Mouse (Mus musculus) left cerebral cortex, adult 6 months (tissue): Measurements from ENCODE around the gene Clec4b1. TPM values are rescaled to one million over a fixed set of nuclear protein-coding genes. Genes with fewer than 3 reads are reported as not detected.

Experiments used
- long read RNA-seq, 2 experiments: library from polyadenylated mRNA; unstranded; transcript quantifications; one replicate each; pipeline ENCODE4 v2.0.0; 2019 to 2020
- polyA plus RNA-seq: library from polyadenylated mRNA; unstranded; fragments of <200 nt; fragmentation: Nextera tagmentation; gene quantifications from 2 replicates; pipeline ENCODE4 v1.2.3, GENCODE M21; 2021

Clec4b1 gene
- not detected in 2 replicates for polyA plus RNA-seq
- long read RNA-seq, experiment 1 = 0 reads
- long read RNA-seq, experiment 2 = 0 reads

DNA sequence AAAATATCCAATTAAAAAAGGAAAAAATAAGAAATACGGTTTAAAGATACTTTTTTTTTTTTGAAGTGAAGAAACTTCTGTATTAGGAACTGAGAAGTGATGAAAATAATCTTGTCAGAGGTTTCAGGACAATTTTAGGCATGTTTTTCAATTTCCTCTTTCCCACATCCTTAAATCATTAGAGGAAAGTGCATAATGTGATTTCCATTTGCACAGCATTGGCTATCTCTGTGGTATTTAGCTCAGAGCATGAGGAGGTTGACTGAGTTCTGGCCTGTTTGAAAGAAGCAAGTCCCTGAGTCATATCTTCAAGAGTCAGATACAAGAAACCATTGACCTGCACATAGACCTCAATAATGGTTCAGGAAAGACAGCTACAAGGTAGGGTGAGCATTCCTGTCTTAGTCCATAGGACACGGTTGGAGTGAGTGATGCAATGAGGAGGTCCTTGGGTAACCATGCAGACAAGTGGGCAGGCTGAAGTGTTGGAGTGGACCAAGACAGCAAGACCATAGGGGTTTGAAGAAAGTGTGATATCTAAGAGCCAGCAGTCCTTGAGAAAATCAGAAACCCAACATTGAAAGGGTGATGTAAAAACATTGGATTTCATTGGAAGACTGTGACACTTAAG, at the start of gene Clec4b1:
Gene Clec4b1, plus strand, starts transcription at position 221 of the 631 bp plus-strand sequence.

DNA sequence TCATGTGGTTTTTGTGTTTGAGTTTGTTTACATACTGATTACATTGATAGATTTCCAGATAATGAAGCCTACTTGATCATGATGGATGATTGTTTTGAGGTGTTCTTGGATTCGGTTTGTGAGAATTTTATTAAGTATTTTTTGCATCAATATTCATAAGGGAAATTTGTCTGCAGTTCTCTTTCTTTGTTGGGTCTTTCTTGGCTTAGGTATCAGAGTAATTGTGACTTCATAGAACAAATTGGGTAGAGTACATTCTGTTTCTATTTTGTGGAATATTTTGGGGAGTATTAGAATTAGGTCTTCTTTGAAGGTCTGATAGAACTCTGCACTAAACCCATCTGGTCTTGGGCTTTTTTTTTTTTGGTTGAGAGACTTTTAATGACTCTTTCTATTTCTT, 56.4 kb downstream of the Clec4b1 start, which contains the start of gene Clec4a2:
Gene Clec4a2, plus strand, starts transcription at position 301 of the 400 bp plus-strand sequence.

Other genes starting within 250 kb of the Clec4b1 start
- gene Slc2a3, start 248.3 kb upstream of the Clec4b1 start, polyA plus RNA-seq = 26.6 and 28.1 TPM in 2 replicates
- 3.8 and 5.0 TPM in 2 replicates for gene Foxj2, start 230.0 kb upstream of the Clec4b1 start, polyA plus RNA-seq
- gene C3ar1, start 193.8 kb upstream of the Clec4b1 start, polyA plus RNA-seq = 1.1 and 1.8 TPM in 2 replicates
- gene Necap1, start 175.5 kb upstream of the Clec4b1 start, polyA plus RNA-seq = 120 and 147 TPM in 2 replicates
- gene Clec4a1, start 128.1 kb upstream of the Clec4b1 start, polyA plus RNA-seq = 0.17 and 0.46 TPM in 2 replicates
- gene Clec4a3, start 97.4 kb upstream of the Clec4b1 start, polyA plus RNA-seq = 2.2 and 2.6 TPM in 2 replicates
- not detected in 2 replicates for gene Clec4a4, start 59.6 kb upstream of the Clec4b1 start, polyA plus RNA-seq
- gene Clec4a2, start 56.5 kb downstream of the Clec4b1 start, polyA plus RNA-seq = 2.3 and 2.5 TPM in 2 replicates
- gene Clec4b2, start 122.9 kb downstream of the Clec4b1 start, polyA plus RNA-seq = not detected in 2 replicates
- 0.88 and 1.3 TPM in 2 replicates for gene Clec4n, start 179.9 kb downstream of the Clec4b1 start, polyA plus RNA-seq
- gene Clec4d, start 212.1 kb downstream of the Clec4b1 start, polyA plus RNA-seq = 0.08 TPM in 1 of 2 replicates, not detected in the other
- gene Clec4e, start 239.9 kb downstream of the Clec4b1 start, polyA plus RNA-seq = not detected in 2 replicates